Mouse (Mus musculus) c-Kit-negative CD71-positive TER-119-positive erythroid progenitor cells, embryonic 14.5 days (primary cell): ENCODE data around the gene Cldn13.

ENCODE experiments used
- DNase-seq: peaks from one replicate; pipeline ENCODE4 v3.0.0-alpha.2; 2013; ENCODE audit warnings: low read depth, low spot score

The Cldn13 gene

DNA sequence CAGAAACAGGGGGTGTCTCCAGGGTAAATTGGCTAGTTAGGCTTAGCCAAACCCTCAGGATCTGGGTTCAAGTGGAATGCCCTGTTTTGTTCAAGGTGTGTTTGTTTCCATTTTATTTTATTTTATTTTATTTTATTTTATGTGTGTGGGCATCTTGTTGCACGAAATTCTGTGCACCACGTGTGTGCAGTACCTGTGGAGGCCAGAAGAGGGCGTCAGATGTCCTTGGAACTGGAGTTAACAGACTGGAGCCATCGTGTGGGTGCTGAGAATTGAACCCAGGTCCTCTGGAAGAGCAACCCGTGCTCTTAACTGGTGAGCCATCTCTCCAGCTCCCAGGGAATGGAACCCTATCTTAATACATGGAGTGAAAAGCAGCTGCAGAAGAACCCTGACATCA is 22.6 kb downstream of the Cldn13 start:
- no peak for DNase-seq

DNA sequence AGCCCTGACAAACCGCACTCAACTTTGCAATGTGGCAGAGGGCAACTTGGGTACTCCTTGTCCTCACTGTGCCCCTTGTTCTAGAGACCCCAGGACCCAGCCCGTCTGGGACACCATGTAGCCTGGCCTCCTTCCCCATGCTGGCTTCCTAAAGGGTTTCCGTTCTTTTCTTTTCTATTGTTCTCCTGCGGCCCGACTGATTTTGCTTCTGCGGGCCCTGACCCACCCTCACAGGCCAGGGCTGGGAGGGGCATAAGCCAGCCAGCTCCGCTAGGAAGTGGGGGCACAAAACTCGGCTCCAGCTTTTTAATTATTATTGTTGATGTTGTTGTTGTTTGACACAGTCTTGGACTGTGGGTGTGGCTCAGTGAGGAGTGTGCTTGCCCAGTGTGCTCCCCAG is 23.8 kb downstream of the Cldn13 start:
- no peak for DNase-seq

DNA sequence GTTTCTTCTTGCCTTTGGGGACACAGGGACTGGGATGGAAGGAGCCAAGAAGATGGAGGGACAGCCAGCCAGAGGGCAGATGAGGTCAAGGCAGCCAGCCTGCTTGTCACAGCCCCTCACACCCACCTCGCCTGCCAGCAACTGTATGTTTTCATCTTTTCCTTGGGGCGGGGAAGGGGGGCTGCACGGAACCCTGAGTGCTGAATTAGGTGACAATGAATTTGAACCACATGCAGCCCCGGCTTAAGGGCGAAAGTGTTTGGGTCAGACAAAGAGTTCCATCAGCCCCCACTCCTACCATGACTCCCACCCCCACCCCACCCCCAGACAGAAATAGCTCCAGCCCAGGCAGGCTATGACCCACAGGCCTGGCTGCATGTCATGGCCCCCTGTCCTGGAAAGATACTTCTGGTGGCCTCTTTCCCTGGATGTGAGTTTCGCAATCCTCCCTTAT is 24.7 kb downstream of the Cldn13 start:
- DNase-seq, result no peak

DNA sequence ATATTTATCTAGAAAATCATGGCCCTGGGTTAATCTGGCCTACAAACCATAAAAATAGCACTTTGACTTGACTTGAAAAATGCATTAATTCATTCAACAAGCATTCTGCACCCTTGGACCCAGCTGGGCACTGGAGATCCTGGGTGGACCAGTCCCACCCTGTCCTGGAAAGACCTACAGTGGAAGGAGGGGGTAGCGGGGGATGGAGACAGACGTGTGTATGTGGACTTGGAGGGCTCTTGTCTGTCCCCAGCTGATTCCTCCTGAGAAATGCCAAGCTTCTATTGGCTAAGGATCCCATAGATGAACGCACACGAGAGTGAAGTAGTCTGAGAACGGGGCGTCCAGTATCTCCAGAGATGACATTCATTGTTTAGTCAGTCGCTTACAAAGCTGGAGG is 26.8 kb downstream of the Cldn13 start:
- DNase-seq, result no peak

DNA sequence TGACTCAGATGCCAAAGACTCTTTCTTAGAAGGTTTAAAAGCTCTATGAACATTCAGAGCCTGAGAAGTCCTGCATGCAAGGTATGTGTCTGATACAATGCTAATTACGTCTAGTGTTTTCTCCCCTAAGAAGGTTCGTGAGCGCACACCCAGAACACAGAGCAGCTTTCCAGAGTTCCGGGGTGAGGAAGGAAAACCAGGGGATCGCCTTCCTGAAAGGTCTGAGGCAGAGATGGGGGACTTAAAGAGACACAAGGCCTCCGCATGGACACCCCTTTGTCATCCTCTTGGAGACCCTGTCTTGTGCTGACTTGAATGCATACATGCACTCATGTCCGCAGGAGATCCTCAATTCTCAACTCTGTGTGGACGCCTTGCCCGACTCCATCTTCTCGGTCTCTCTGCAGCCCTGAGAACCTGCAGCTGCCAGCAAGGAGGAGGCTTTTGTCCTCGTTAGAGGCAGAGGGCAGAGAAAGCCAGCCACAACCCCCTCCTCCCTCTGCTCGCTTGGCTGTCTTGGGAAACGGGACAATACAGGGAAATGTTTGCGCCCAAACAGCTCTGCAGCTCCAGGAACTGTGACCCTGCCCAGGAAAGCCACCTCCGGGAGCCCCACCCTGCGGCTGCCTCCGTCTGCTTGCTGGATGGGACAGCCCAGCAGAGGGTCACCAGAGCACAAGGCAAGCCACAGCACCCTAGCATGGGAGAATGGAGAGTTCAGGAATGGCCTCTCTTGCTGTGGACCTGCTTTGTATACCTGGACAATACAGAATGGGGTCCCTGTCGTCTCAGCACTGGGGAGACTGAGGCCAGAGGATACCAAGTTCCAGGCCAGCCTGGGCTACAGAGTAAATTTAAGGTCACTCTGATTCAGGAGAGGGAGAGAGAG is 27.6 kb downstream of the Cldn13 start:
- DNase-seq, result no peak

DNA sequence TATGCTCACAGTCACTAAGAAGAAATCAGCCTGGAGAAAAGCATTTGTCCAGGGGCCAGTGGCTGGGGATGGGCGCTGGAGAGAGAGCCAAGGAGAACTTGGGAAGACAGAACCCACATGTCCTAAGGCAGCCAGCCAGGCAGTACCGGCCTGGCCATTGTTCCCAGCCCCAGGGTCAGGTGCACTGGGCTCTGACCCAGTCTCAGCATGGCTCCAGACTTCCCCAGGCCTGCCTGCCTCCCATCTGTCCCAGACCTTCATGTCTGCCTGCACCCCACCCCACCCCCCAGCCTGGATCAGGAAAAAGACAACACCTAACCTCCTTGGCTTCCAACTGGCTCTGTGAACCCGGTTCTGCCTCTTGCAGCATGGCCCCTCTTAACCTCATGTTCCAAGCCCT is 32.2 kb downstream of the Cldn13 start:
- DNase-seq, result no peak

DNA sequence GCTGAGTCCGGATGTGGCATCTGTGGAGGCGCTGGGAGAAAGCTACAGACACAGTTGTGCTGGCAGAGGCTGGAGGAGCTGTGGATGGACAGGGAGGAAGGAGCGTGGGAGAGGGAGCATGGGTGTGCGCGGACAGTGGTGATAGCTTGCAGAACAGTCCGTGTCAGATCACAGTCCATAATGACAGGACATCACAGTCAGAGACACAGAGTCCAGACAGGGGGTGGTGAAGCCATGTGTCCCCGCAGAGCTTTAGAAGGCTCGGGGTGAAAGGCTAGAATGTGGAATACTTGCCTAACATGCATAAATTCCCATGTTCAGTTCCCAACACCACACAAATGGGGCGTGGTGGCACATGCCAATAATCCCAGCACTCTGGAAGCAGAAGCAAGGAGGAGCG is 38.5 kb downstream of the Cldn13 start:
- no peak for DNase-seq

DNA sequence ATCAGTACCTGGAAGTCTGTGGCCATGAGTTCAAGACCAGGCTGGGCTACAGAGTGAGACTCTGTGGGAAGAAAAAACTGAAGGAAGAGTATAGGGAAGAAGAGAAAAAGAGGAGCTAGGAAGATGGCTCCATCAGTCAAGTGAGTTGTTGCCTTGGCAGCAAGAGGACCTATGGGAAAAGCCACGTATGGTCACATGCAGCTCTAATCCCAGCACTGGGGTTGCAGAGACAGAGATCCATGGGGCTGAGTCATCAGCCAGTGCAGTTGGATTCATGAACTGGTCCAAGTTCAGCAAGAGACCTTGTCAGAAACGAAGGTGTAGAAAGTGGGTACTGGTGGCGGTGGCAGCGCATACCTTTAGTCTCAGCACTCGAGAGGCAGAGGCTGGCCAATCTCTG is 40.1 kb downstream of the Cldn13 start:
- DNase-seq, result no peak

DNA sequence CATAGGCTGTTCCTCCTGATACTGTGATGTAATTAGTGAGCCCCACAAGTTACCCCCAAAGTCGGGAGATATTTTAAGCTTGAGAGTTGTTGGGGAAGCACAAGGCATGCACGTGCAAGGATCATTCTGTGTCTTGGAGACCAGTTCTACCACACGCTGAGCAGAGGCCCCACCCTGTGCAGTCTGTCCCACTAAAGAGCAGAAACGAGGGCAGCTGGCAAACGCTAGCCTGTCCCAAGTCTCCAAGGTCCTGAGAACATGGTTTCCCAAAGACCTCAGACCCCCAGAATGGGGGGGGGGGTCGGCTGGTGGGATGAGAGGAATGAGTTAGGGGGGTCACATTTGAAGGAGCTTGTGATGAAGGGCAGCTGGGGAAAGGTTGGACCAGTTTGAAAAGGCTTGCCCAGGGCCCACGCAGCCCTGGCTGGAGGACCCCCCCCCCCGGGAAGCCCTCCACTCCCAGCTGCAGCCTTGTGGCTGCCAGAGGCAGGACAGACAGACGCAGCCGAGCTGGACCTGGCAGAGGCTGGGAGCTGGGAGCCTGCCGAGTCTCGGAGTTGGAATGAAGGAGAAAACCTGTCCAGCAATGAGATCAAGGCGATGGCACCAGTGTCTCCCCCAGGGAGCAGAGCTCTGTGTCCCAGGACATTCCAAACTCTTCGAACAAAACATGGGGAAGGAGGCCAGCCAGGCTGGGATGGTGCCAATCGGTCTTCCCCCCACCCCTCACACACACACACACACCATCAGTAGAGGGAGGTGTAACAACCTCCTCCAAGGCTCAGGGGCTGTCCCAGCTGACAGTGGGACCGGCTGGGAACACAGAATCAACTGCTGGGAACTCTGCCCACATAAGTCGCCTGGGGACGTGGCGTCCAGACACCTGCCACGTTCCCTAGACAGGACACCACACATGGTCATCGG is 41.1 kb downstream of the Cldn13 start:
- no peak for DNase-seq

DNA sequence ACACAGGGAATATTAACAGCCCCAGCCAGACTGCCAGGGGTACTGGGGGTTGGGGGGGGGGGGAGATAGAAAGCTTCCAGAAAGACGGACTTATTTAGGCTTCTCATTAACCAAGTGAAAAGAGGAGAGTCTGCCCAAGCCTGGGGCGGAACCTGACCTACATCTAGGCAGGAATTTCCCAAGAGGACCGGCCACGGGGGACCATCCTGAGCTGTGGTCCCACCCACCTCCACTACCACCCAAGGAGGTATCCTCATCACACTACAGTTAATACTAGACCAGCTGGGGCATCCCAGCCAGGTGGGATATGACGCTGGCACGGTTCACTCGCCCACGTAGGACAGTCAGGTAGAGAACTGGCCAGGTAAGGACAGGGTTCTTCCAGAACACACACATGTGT is 42.3 kb downstream of the Cldn13 start:
- no peak for DNase-seq

DNA sequence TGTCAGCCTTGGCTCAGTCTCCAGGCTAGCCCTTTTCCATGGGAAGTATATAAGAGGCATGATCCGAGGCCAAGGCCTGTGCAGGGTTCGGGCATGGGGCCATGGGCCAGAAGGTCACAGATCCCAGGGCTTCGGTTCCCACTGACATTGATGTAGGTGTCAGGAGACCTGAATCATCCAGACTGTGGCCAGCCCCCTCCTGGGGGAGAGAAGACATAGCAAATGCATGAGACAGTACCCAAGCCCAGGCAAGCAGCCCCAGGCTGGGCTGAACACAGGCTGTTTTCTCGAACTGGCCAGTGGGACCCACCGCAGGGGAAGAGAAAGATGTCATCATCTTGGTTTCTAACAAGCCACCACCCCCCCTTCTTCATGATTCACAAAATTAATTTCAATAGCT is 42.7 kb downstream of the Cldn13 start:
- no peak for DNase-seq

DNA sequence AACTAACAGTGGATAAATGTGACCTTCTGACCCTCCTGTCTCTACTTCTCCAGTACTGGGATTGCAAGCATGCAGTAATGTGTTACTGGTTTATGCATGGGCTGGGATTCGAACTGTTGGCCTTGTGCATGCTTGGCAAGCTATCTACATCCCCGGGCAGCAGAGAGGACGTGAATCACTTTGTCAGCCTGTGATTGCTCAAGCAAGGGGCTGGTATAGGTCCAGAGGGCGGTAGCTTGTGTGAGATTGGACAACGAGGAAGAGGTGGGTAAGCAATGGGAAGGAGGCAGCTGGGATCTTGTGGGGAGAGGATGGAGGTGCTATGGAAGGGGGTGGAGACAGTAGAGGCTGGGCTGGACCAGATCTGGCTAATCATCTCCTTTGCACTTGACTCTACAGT is 46.8 kb downstream of the Cldn13 start:
- no peak for DNase-seq

DNA sequence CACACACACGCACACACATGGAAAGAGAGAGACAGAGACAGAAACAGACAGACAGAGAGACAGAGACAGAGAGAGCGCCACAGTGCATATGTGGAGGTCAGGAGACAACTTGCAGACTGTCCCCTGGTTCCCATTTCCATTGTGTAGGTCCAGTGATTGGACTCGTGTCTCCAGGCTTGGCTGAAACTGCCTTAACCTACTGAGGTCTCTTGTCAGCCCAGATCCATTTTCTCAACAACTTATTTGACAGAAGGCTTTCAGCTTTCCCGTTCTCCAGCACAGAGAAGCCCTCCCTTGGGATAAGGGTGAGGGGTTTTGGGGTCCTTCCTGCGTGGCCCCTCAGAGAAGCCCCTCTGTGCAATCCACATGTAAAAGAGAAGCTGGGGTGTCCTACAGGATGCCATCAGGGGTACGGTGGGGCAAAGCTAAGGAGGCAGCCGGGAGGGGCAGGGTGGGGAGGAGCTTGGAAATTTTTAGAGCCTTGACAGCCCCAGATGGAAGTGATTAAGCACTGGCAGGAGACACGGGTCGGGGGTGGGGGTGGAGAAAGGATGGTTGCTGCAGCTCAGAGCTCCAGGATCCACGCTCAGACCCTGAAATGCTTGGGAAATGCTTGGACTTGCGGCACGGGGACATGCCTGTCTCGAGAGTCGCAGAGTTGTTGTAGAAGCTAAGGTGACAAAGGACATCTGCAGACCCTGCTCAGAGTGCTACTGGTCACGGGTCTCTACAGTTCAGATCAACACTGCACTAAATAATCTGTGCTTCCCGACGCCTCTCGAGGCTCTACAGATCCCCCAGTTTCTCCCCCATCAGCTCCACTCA is 47.8 kb downstream of the Cldn13 start:
- no peak for DNase-seq

DNA sequence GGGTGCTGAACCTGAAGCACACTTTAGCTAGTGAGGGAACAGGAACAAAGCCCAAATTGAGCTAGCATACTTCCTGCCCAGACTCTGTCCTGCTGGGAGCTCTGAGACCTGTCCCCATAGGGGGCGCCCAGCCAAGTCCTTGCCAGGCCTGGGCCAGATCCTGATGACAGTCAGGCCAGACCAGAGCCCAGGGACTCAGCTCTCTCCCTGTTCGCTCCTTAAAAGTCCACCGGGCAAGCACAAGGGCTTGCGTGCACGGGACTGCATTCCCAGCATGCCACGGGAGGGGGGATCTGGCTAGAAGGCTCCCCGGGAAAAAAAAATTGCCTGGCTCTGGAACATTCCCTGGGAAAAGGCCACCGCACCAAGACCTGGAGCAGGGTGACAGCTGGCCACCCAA is 50.2 kb downstream of the Cldn13 start:
- no peak for DNase-seq
